Mouse (Mus musculus) ovary, postnatal 10 days (tissue): Measurements from ENCODE around the gene Negr1.

Experiments
- DNase-seq: peaks from one replicate; pipeline ENCODE4 v3.0.0; 2022; ENCODE audit warnings: low spot score

Gene Negr1

DNA sequence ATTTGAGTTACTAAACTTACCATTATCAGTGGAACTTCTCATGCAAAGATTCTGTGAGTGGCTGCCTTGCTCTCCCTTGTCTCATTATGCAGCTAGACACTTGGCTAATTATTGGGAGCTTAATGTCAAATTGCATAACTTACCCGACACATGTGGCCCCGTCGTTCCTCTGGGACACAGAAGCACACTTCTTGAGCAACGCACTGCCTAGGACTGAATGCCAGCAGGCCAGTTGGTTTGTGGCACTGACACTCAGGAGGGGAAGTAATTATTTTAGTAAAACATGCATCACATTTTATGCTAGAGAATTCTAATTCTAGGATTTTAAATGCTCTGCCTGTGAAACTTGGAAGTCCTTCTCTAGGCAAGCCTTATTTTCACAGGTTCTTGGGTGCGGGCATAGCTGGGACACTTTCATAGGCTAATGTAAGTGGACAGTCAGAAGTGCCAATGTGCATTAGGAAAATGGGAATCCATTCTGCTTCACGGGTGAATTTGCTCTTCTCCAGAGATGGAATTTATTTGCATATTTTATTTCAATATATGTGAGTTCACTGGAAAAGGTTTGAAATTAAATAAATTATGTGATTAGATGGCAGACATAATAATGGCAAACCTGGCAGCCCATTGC lies 234.6 kb downstream of the Negr1 start:
- no peak for DNase-seq

GRCm38 (mm10) chr3:156799228-156799627 lies 237.6 kb downstream of the Negr1 start:
- DNase-seq = no peak

GRCm38 (mm10) chr3:156809836-156810235 lies 248.2 kb downstream of the Negr1 start:
- DNase-seq = no peak

DNA sequence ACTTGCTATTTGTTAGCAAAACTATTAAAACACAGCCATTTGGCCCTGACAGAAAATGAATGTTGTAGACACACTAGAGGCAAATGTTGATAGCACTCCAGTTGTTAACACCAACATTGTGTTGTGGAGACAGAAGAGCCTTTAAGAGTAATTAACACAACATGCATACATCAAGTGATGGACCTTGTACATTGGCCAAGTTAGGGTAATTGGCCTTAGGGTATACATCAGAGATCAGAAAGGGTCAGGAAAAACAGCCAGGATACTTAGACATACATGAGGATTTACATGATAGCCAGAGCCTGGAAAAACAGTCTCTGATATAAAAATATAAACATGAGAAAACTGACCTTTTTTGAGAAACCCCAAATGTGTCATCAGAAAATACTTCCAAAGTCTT lies 255.3 kb downstream of the Negr1 start:
- DNase-seq = no peak

- no peak for DNase-seq
Measured at GRCm38 (mm10) chr3:156817452-156817851, 255.9 kb downstream of the Negr1 start.

- DNase-seq = no peak
Measured at GRCm38 (mm10) chr3:156823039-156823438, 261.4 kb downstream of the Negr1 start.

DNA sequence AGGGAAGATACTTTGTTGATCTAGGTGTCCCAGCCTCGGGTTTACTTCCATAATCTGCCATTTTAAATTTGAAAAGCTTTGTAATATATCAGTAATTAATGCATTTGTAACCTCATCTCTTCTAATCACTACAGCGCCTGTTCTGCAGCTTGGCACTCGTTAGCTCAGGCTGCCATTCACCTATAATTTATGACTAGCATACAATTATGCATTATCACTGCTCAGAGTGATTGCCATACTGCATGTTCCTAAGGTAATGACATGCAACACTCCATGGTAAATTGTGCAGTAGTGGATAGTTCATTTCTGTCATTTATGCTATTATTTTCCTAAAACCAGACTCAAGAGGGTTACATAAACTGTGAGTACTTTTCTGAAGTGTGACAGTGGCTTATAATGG lies 272.3 kb downstream of the Negr1 start:
- DNase-seq = no peak

DNA sequence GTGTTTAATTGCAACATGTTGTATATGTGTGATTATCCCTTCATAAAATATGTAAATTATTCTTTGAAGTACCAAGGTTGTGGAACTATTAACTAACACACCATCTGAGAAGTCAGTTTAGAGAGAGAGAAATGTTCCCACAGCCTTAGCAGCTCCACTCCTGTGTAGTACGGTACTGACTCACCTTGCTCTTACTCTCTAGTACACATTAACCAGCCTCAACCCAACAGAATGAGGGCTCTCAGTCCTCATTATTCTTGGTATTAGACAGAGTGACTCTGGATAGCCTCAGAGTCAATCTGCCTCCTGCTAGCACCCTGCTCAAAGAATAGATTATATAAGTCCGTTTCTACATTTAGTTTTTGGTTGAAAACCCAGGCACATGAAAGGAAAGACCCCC lies 277.0 kb downstream of the Negr1 start:
- DNase-seq = no peak

- DNase-seq = no peak
Measured at GRCm38 (mm10) chr3:156848385-156848784, 286.8 kb downstream of the Negr1 start.

GRCm38 (mm10) chr3:156851921-156852320 lies 290.3 kb downstream of the Negr1 start:
- no peak for DNase-seq

GRCm38 (mm10) chr3:156870239-156870921 lies 308.8 kb downstream of the Negr1 start:
- DNase-seq = no peak

- no peak for DNase-seq
Measured at GRCm38 (mm10) chr3:156870922-156871257, 309.3 kb downstream of the Negr1 start.

- DNase-seq = no peak
Measured at GRCm38 (mm10) chr3:156871641-156872196, 310.1 kb downstream of the Negr1 start.

DNA sequence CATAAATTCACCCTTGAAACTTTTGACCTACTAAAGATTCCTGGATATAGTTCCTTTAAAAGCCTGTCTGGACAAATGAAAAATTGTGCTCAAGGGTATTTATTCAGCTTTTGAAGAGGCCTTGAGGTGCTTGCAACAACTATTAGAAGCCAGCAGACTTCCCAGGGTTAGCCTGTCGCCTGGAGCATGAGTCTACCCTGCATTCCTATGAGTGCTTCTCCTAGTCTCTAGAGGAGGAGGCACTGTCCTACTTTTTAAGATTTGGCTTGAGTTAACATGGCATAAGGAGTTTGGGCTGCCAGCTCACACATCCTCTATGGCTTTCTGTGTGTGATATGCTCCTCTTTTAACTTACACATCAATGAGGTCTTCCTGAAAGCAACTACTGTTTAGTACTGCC lies 315.0 kb downstream of the Negr1 start:
- DNase-seq = no peak

DNA sequence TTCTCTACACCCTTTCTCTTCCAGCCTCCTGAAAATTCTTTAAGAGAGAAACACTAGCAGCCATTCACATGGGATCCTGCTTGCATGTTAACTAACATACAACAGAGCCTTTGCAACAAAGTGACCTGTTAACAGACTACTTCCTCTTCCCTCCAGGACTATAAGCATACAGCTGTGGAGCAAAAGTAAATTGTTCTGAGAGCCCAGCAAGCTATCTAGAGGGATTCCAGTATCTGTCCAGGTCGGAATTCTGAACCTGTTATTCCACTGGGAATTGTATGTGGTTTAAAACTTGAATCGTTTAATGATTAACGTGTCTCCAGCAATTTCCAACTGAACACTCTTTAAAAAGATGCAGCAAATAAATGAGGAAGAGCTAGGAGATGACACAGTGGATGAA lies 320.5 kb downstream of the Negr1 start:
- no peak for DNase-seq

GRCm38 (mm10) chr3:156883873-156884272 lies 322.3 kb downstream of the Negr1 start:
- DNase-seq = no peak

GRCm38 (mm10) chr3:156885689-156886088 lies 324.1 kb downstream of the Negr1 start:
- no peak for DNase-seq

DNA sequence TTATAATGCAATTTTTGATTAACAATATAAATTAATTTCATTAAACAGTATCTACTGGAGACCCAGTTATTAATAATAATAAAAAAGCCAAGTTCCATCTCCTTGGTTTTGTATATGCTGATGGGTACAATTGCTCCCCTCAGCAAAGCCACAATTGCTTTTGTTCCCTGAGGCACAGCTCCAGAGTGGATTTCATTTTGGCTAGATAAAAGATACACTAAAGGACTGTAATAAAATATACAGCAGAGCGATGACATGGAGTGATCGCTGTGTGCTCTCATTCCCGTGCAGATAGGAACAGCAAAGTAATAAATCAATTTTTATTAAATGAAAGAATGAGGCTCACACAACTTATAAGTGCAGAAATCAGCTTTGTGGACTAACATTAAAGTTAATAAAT lies 325.3 kb downstream of the Negr1 start:
- no peak for DNase-seq

DNA sequence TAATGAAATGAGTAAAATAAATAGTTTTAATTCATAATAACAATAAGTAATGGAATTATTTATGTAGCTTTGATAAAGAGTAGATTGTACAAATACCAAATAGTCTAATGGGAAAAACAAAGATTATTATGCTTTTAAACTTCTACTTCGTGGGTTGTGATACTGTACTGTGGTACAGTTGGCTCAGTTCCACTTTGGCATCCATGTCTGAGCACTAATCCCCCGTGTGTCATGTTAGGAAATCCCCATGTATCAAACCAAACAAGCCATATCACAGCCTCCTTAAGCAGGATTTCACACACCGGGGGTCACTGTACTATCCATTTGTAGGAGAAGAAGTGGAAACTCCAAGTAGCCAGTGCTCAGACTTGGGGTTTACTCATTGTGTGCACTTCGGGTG lies 329.4 kb downstream of the Negr1 start:
- DNase-seq = no peak

DNA sequence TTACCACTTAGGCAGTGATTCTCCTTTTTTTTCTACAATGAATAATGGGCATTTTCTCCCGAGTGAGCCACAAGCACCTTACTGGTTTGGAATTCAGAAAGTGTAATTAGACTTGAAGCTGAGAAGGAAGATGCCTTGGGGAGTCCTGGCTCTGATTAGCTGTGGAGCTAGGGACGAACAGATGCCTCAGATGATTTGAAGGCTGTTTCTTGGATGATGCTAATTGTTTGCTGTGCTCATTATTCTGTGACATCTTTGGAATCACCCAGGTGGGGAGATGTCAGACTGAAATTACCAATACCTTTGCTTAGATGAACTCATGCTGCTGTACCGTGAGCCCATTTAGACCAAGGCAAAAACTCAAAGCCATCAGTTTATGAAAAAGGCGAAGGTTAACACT lies 333.7 kb downstream of the Negr1 start:
- no peak for DNase-seq

- no peak for DNase-seq
Measured at GRCm38 (mm10) chr3:156896106-156896505, 334.5 kb downstream of the Negr1 start.

DNA sequence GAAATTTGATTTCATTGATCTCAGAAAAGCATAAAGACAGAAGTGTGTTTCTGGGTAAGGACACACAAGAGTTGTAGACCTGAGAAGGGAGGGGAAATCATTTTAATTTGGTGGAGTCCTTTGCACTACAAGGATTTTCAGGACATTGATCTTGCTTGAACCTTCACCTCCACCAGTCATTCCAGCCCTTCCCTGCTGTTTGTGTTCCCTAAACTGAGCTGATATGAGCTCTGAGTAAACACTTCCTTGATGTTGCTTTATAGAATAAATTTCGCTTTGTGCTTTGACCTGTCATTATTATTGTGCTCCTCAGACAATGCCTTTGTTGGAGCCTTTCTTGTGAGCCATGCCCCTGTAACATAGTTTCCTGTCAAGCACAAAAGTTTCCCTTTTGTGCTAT lies 335.0 kb downstream of the Negr1 start:
- DNase-seq = no peak

GRCm38 (mm10) chr3:156901140-156901539 lies 339.5 kb downstream of the Negr1 start:
- DNase-seq = no peak
